ENCODE assay signal across 36 mouse cellular contexts in genomic region chr11:11414188-11414587, GRCm38 (mm10). TPM values are rescaled to one million over a fixed set of nuclear protein-coding genes. Genes with fewer than 3 reads are reported as not detected.
"Had no signal": no experiment of that assay in that cellular context is flagged by ENCODE, and none has a peak within 500 bp of the region (broad histone marks: within the 10 kb centered on the region; RNA-seq: fewer than 3 reads in every experiment).

No protein-coding gene starts in this region.

- H3K9ac ChIP-seq: heart, embryonic 12.5 days; heart, embryonic 13.5 days; heart, embryonic 15.5 days; hindbrain, embryonic 12.5 days; hindbrain, embryonic 13.5 days; hindbrain, embryonic 14.5 days; hindbrain, embryonic 15.5 days; intestine, embryonic 15.5 days; kidney, embryonic 15.5 days had no signal

- DNase-seq: heart, postnatal 10 days; heart, postnatal 14 days; heart, postnatal 36 days; heart, postnatal 4 days; kidney, adult 11 months; kidney, adult 18-20 months; kidney, adult 2 months; kidney, adult 8-10 months; kidney, adult 9 months; kidney, postnatal 10 days; kidney, postnatal 14 days; kidney, postnatal 25 days; kidney, postnatal 36 days; kidney, postnatal 4 days; layer of hippocampus, adult 9-11 months; layer of hippocampus, postnatal 36 days had no signal

- H3K4me2 ChIP-seq: heart, embryonic 12.5 days; heart, embryonic 13.5 days; heart, embryonic 15.5 days; hindbrain, embryonic 12.5 days; hindbrain, embryonic 13.5 days; hindbrain, embryonic 14.5 days; hindbrain, embryonic 15.5 days; intestine, embryonic 15.5 days; kidney, embryonic 15.5 days had no signal

- H3K4me3 ChIP-seq: heart, embryonic 12.5 days; heart, embryonic 13.5 days; heart, embryonic 15.5 days; hindbrain, embryonic 10.5 days; hindbrain, embryonic 12.5 days; hindbrain, embryonic 13.5 days; hindbrain, embryonic 15.5 days; intestine, embryonic 15.5 days; kidney, embryonic 15.5 days; layer of hippocampus, adult 2 months; left cerebral cortex, adult 2 months had no signal

- H3K27ac ChIP-seq: heart, embryonic 13.5 days; heart, embryonic 15.5 days; hindbrain, embryonic 10.5 days; hindbrain, embryonic 12.5 days; hindbrain, embryonic 13.5 days; hindbrain, embryonic 14.5 days; hindbrain, embryonic 15.5 days; hindbrain, postnatal 0 days; intestine, embryonic 15.5 days; kidney, embryonic 15.5 days; kidney, postnatal 0 days; layer of hippocampus, adult 2 months; left cerebral cortex, adult 2 months had no signal

- H3K27me3 ChIP-seq: heart, embryonic 12.5 days; heart, embryonic 13.5 days; heart, embryonic 15.5 days; hindbrain, embryonic 12.5 days; hindbrain, embryonic 13.5 days; hindbrain, embryonic 15.5 days; intestine, embryonic 15.5 days; kidney, embryonic 15.5 days had no signal

- H3K4me1 ChIP-seq: heart, embryonic 12.5 days; heart, embryonic 13.5 days; heart, embryonic 15.5 days; hindbrain, embryonic 10.5 days; hindbrain, embryonic 12.5 days; hindbrain, embryonic 13.5 days; hindbrain, embryonic 15.5 days; intestine, embryonic 15.5 days; kidney, embryonic 15.5 days had no signal

- H3K36me3 ChIP-seq: heart, embryonic 12.5 days; heart, embryonic 13.5 days; heart, embryonic 15.5 days; hindbrain, embryonic 10.5 days; hindbrain, embryonic 12.5 days; hindbrain, embryonic 13.5 days; hindbrain, embryonic 15.5 days; intestine, embryonic 15.5 days; kidney, embryonic 15.5 days had no signal

- H3K9me3 ChIP-seq: heart, embryonic 12.5 days; heart, embryonic 13.5 days; heart, embryonic 15.5 days; hindbrain, embryonic 10.5 days; hindbrain, embryonic 12.5 days; hindbrain, embryonic 13.5 days; hindbrain, embryonic 15.5 days; intestine, embryonic 15.5 days; kidney, embryonic 15.5 days had no signal

- ATAC-seq: hindbrain, embryonic 16.5 days; hindbrain, postnatal 0 days; inflammation-experienced regulatory T-cells, adult 6 months; intestine, embryonic 15.5 days; intestine, embryonic 16.5 days; intestine, postnatal 0 days had no signal

RNA-seq across cellular contexts. Expression of gene Spata48, which starts 47.7 kb away (rescaled TPM):
- total RNA-seq: hematopoietic stem cell, adult 5-6 weeks had no signal
- polyA plus RNA-seq: large intestine, adult 2 months had no signal
